Mouse (Mus musculus) kidney, postnatal 0 days (tissue): Measurements from ENCODE around the gene Ccer2. TPM values are rescaled to one million over a fixed set of nuclear protein-coding genes. Genes with fewer than 3 reads are reported as not detected.

Experiments used
- ATAC-seq: fragments of 200-750 bp; cut with Nextera tagmentation; replicated peaks from 2 replicates; pipeline ENCODE4 v1.8.0; 2017; ENCODE audit warnings: low read depth, moderate number of reproducible peaks, moderate TSS enrichment, moderate library complexity; ENCODE audit not compliant: low FRiP score
- DNase-seq: peaks from one replicate; pipeline ENCODE4 v3.0.0-alpha.2; 2016; ENCODE audit warnings: low spot score
- H3K27ac ChIP-seq: fragments of 300-500 bp; sonication (generic); 2 replicates; pipeline ENCODE4 v1.5.1; 2014; ENCODE audit warnings: mild to moderate bottlenecking
- H3K27me3 ChIP-seq: fragments of 300-500 bp; sonication (generic); 2 replicates; pipeline ENCODE4 v1.6.1; 2014; ENCODE audit warnings: low read length, mixed read lengths; ENCODE audit not compliant: insufficient read depth
- H3K36me3 ChIP-seq: fragments of 300-500 bp; sonication (generic); 2 replicates; pipeline ENCODE4 v1.6.1; 2014; ENCODE audit warnings: low read length, mixed read lengths; ENCODE audit not compliant: insufficient read depth
- H3K4me1 ChIP-seq: fragments of 300-500 bp; sonication (generic); replicated peaks from 2 replicates; pipeline ENCODE4 v1.6.1; 2014; ENCODE audit warnings: antibody characterized with exemption, low read length, mixed read lengths; ENCODE audit not compliant: insufficient read depth
- H3K4me2 ChIP-seq: fragments of 300-500 bp; sonication (generic); 2 replicates; pipeline ENCODE4 v1.6.1; 2014; ENCODE audit warnings: mild to moderate bottlenecking, low read length, moderate library complexity, mixed read lengths
- H3K4me3 ChIP-seq: fragments of 300-500 bp; sonication (generic); replicated peaks from 2 replicates; pipeline ENCODE4 v1.5.1; 2014; ENCODE audit warnings: low read depth, low read length
- H3K9ac ChIP-seq: fragments of 300-500 bp; sonication (generic); 2 replicates; pipeline ENCODE4 v1.6.1; 2014; ENCODE audit warnings: low read depth, low read length
- H3K9me3 ChIP-seq: fragments of 300-500 bp; sonication (generic); replicated peaks from 2 replicates; pipeline ENCODE4 v1.6.1; 2016; ENCODE audit warnings: low read length, inconsistent platforms, mixed read lengths
- CTCF ChIP-seq: IDR thresholded peaks from 2 replicates; pipeline ENCODE4 v1.5.1; 2016; ENCODE audit warnings: antibody characterized with exemption, low read depth, mild to moderate bottlenecking, moderate library complexity
- WGBS: fragments of 180-500 bp; shearing (Covaris S2); extraction: QIAGEN DNeasy Blood & Tissue Kit; methylation state at CpG from one replicate; pipeline ENCODE4 v1.1.7; 2014; 5-methylcytosine and 5-hydroxymethylcytosine counted together
- polyA plus RNA-seq: library from polyadenylated mRNA; unstranded; fragments of >200 nt; fragmentation: Nextera tagmentation; extraction: Ambion mirVana; gene quantifications from 2 replicates; pipeline ENCODE4 v1.2.1, GENCODE M21; 2015

The Ccer2 gene
- polyA plus RNA-seq, 1 experiment from 2014 or later = not detected

GRCm38 (mm10) chr7:28808221-28808941, 52.4 kb downstream of the Ccer2 start, which contains the start of gene Hnrnpl:
TSS of gene Hnrnpl (plus strand) at chr7:28808541.
- peak within 1 kb of the TSS; percentile 86 for H3K4me2 ChIP-seq
- H3K4me1 ChIP-seq = peaks cover 27% of the 10 kb centered on the region
- H3K36me3 ChIP-seq = peaks cover 6% of the 10 kb centered on the region
- no peaks in the 10 kb centered on the region for H3K9me3 ChIP-seq
- H3K27me3 ChIP-seq = no peaks in the 10 kb centered on the region
- H3K27ac ChIP-seq = peak within 1 kb of the TSS; percentile 100
- 3% methylated on average over 35 of the region's 35 CpGs for WGBS
- no peak for TF ChIP-seq CTCF
- peak; percentile 85 for DNase-seq
- ATAC-seq = peak; percentile 8; the same call in 1 of the 2 replicates
- peak within 1 kb of the TSS; percentile 85 for H3K4me3 ChIP-seq
- peak within 1 kb of the TSS; percentile 94 for H3K9ac ChIP-seq

Other genes starting within 250 kb of the Ccer2 start
- not detected in 2 replicates for gene Ifnl2, start 245.7 kb upstream of the Ccer2 start, polyA plus RNA-seq
- not detected in 2 replicates for gene Ifnl3, start 233.3 kb upstream of the Ccer2 start, polyA plus RNA-seq
- 0.27 and 0.45 TPM in 2 replicates for gene Sycn, start 215.3 kb upstream of the Ccer2 start, polyA plus RNA-seq
- gene Nccrp1, start 208.9 kb upstream of the Ccer2 start, polyA plus RNA-seq = 5.5 and 7.3 TPM in 2 replicates
- gene Samd4b, start 158.0 kb upstream of the Ccer2 start, polyA plus RNA-seq = 18.4 and 19.5 TPM in 2 replicates
- 33.5 and 36.6 TPM in 2 replicates for gene Pak4, start 158.0 kb upstream of the Ccer2 start, polyA plus RNA-seq
- not detected in 2 replicates for gene Acp7, start 124.8 kb upstream of the Ccer2 start, polyA plus RNA-seq
- 3.9 and 4.1 TPM in 2 replicates for gene Fbxo27, start 63.3 kb upstream of the Ccer2 start, polyA plus RNA-seq
- gene Fbxo17, start 39.4 kb upstream of the Ccer2 start, polyA plus RNA-seq = 7.0 and 8.0 TPM in 2 replicates
- 143 and 151 TPM in 2 replicates for gene Mrps12, start 14.4 kb upstream of the Ccer2 start, polyA plus RNA-seq
- gene Sars2, start 14.2 kb upstream of the Ccer2 start, polyA plus RNA-seq = 20.2 and 21.5 TPM in 2 replicates
- gene Sirt2, start 10.6 kb downstream of the Ccer2 start, polyA plus RNA-seq = 54.1 and 60.2 TPM in 2 replicates
- 42.2 and 43.7 TPM in 2 replicates for gene Nfkbib, start 11.3 kb downstream of the Ccer2 start, polyA plus RNA-seq
- gene Rinl, start 32.8 kb downstream of the Ccer2 start, polyA plus RNA-seq = 5.2 and 6.3 TPM in 2 replicates
- 232 TPM in 2 replicates for gene Hnrnpl, start 52.4 kb downstream of the Ccer2 start, polyA plus RNA-seq
- 330 and 348 TPM in 2 replicates for gene Ech1, start 69.0 kb downstream of the Ccer2 start, polyA plus RNA-seq
- gene Lgals4, start 77.7 kb downstream of the Ccer2 start, polyA plus RNA-seq = 10.8 and 10.9 TPM in 2 replicates
- 1.3 and 1.7 TPM in 2 replicates for gene Lgals7, start 107.7 kb downstream of the Ccer2 start, polyA plus RNA-seq
- 0.34 and 0.47 TPM in 2 replicates for gene Capn12, start 125.2 kb downstream of the Ccer2 start, polyA plus RNA-seq
- gene Actn4, start 206.2 kb downstream of the Ccer2 start, polyA plus RNA-seq = 255 and 280 TPM in 2 replicates
- gene Eif3k, start 225.7 kb downstream of the Ccer2 start, polyA plus RNA-seq = 467 and 479 TPM in 2 replicates
- gene Map4k1, start 225.9 kb downstream of the Ccer2 start, polyA plus RNA-seq = 7.6 and 9.5 TPM in 2 replicates